Mouse (Mus musculus): Measurements from ENCODE around the gene Sln. TPM values are rescaled to one million over a fixed set of nuclear protein-coding genes. Genes with fewer than 3 reads are reported as not detected.

The Sln gene
- polyA plus RNA-seq, 1 experiment from 2014 or later: 4.5 TPM

DNA sequence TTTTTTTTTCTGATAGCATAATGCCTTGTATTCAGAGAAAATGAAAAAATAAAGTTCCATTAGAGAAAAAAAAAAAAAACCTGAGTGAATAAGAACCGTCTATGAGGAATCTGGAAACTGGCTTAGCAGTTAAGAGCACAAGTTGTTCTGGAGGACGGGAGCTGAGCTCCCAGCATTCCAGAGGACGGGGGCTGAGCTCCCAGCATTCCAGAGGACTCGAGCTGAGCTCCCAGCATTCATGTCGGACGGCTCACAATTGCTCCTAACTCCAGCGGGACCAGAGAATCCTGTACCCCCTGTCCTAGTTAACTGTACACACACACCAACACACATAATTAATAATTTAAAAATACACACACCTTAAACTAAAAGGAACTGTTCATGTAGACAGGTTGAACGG is 11.1 kb upstream of the Sln start:
- Histone ChIP-seq H3K9ac (replicated peaks; ENCODE audit: low read length) (no peak overlapping the region), H3K27ac (ENCODE audit: low read length) (no peak overlapping the region), H3K36me3 (ENCODE audit: insufficient read depth, low read length) (no peaks in the 10 kb centered on the region), H3K9me3 (ENCODE audit: low read length) (no peaks in the 10 kb centered on the region), H3K4me1 (ENCODE audit: insufficient read depth, low read length) (no peaks in the 10 kb centered on the region), H3K4me3 (ENCODE audit: low read length) (no peak overlapping the region), H3K4me2 (replicated peaks; ENCODE audit: low read depth, low read length) (no peak overlapping the region), H3K27me3 (ENCODE audit: insufficient read depth, low read length) (no peaks in the 10 kb centered on the region)
- 74% methylated on average over 8 of the region's 8 CpGs for WGBS
- no peak for ATAC-seq (ENCODE audit: low FRiP score, low TSS enrichment)

DNA sequence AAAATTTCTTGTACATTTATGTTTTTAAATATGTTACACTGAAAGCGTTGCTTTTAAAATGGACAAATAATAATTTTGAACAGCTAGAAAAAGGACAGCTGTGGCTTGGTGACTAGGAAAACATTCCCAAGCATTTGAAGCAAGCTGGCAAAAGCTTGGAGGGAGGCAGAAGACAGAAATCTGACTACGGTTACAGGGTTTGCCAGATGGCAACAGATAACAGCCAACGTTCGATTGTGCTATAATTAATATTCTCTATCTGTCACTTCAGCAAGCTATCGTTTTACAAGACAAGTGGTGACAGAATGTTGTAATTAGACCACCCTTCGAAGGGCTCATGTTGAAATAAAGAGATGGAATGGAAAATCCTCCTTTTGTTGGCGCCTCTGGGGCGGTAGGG is 1.4 kb upstream of the Sln start:
- 47% methylated on average over 8 of the region's 8 CpGs for WGBS
- Histone ChIP-seq H3K4me1 (ENCODE audit: insufficient read depth, low read length) (0 out of 2 replicates have a peak, but pooled peaks cover 2% of the 10 kb centered on the region), H3K4me2 (replicated peaks; ENCODE audit: low read depth, low read length) (no peak overlapping the region), H3K9me3 (ENCODE audit: low read length) (no peaks in the 10 kb centered on the region), H3K27me3 (ENCODE audit: insufficient read depth, low read length) (no peaks in the 10 kb centered on the region), H3K27ac (ENCODE audit: low read length) (no peak overlapping the region), H3K9ac (replicated peaks; ENCODE audit: low read length) (no peak overlapping the region), H3K36me3 (ENCODE audit: insufficient read depth, low read length) (no peaks in the 10 kb centered on the region), H3K4me3 (ENCODE audit: low read length) (no peak overlapping the region)
- no peak for ATAC-seq (ENCODE audit: low FRiP score, low TSS enrichment)

DNA sequence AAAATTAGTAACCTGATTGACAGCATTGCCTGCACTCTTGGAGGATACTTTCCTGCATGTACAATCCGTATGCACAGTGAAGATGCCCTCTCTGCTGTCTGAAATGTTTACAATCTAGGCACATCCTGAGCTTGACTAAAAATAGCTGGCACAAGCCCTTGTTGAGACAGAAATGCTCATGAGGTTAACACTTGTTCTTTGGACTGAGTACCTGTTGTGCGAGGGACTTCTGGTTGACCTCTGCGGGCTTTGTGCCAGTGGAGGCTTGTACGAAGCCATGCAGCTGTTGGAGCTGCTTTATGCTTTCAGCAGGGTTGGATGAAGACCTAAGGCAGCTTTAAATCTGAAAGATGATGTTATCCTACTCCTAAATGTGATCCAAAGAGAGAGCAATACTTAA is 2.2 kb downstream of the Sln start:
- no peak for ATAC-seq (ENCODE audit: low FRiP score, low TSS enrichment)
- WGBS: 83% methylated on average over 4 of the region's 4 CpGs
- no peak overlapping the region for H3K4me3 ChIP-seq (ENCODE audit: low read length)
- 0 out of 2 replicates have a peak, but pooled peaks cover 3% of the 10 kb centered on the region for H3K4me1 ChIP-seq (ENCODE audit: insufficient read depth, low read length)
- no peaks in the 10 kb centered on the region for H3K36me3 ChIP-seq (ENCODE audit: insufficient read depth, low read length)
- no peak overlapping the region for H3K9ac ChIP-seq (replicated peaks; ENCODE audit: low read length)
- no peaks in the 10 kb centered on the region for H3K9me3 ChIP-seq (ENCODE audit: low read length)
- no peak overlapping the region for H3K4me2 ChIP-seq (replicated peaks; ENCODE audit: low read depth, low read length)
- no peaks in the 10 kb centered on the region for H3K27me3 ChIP-seq (ENCODE audit: insufficient read depth, low read length)
- H3K27ac ChIP-seq (ENCODE audit: low read length): no peak overlapping the region

DNA sequence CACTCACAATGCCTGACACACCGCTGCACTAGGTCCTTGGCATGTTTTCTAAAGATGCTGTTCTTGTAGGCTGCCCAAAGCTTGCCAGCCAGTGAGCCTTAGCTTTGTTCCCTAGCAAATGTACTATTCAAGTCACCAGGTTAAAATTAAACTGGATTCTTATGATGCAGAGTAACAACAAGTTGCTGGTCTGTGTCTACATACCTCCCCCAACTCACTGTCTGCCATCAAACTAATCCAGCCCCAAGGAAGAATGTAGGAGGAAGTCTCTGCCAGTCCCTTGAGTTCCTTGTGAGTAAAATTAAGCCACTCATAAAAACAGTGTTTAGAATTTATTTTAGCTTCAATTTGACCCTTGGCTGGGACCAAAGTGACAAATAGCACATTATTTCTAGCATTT is 3.7 kb downstream of the Sln start:
- H3K9me3 ChIP-seq (ENCODE audit: low read length): no peaks in the 10 kb centered on the region
- ATAC-seq (ENCODE audit: low FRiP score, low TSS enrichment): no peak
- H3K4me2 ChIP-seq (replicated peaks; ENCODE audit: low read depth, low read length): no peak overlapping the region
- 0 out of 2 replicates have a peak, but pooled peaks cover 3% of the 10 kb centered on the region for H3K4me1 ChIP-seq (ENCODE audit: insufficient read depth, low read length)
- H3K9ac ChIP-seq (replicated peaks; ENCODE audit: low read length): no peak overlapping the region
- WGBS: 88% methylated on average over 1 of the region's 1 CpGs
- H3K27me3 ChIP-seq (ENCODE audit: insufficient read depth, low read length): no peaks in the 10 kb centered on the region
- no peak overlapping the region for H3K4me3 ChIP-seq (ENCODE audit: low read length)
- no peaks in the 10 kb centered on the region for H3K36me3 ChIP-seq (ENCODE audit: insufficient read depth, low read length)
- H3K27ac ChIP-seq (ENCODE audit: low read length): no peak overlapping the region

DNA sequence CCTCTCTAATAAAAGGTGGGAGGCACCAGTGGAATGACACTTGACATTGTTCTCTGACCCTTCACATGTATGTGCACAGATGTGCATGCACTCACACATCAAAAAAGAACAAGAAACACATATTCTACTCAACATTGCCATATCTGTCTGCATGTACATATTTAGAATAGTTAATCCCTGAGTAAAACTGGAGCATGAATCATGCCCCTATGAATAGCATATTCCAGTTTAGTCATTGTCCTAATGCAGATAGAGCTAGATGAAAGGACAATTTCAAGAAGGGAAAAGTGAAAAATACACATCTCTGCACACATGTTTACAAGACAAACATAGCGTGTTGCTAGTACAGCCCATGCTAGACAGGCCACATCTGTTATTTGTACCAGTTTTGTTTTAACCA is 4.6 kb downstream of the Sln start:
- 89% methylated on average over 1 of the region's 1 CpGs for WGBS
- Histone ChIP-seq H3K36me3 (ENCODE audit: insufficient read depth, low read length) (no peaks in the 10 kb centered on the region), H3K4me3 (ENCODE audit: low read length) (no peak overlapping the region), H3K4me1 (ENCODE audit: insufficient read depth, low read length) (0 out of 2 replicates have a peak, but pooled peaks cover 3% of the 10 kb centered on the region), H3K27ac (ENCODE audit: low read length) (no peak overlapping the region), H3K9me3 (ENCODE audit: low read length) (no peaks in the 10 kb centered on the region), H3K9ac (replicated peaks; ENCODE audit: low read length) (no peak overlapping the region), H3K4me2 (replicated peaks; ENCODE audit: low read depth, low read length) (no peak overlapping the region), H3K27me3 (ENCODE audit: insufficient read depth, low read length) (no peaks in the 10 kb centered on the region)
- ATAC-seq (ENCODE audit: low FRiP score, low TSS enrichment): no peak

DNA sequence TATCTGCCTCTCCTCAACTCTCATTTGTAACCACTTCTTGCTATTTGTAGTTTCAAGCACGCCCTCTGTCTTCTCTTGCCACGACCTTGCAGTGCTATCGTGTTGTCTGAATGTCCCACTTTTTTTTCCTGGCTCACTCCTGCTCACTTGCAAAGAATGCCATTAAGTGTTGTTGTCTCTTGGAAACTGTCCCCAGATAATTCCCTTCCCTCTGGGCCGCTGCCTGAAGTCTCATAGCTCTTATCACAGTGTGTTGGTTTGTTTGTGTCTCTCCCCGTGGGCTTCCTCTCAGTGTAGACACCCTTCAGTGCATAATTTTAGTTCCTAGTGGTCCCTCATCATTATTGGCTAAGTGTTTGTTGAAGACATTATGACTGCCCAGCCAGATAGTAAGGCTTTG is 7.9 kb downstream of the Sln start:
- no peaks in the 10 kb centered on the region for H3K27me3 ChIP-seq (ENCODE audit: insufficient read depth, low read length)
- no peaks in the 10 kb centered on the region for H3K9me3 ChIP-seq (ENCODE audit: low read length)
- H3K27ac ChIP-seq (ENCODE audit: low read length): no peak overlapping the region
- no peaks in the 10 kb centered on the region for H3K36me3 ChIP-seq (ENCODE audit: insufficient read depth, low read length)
- H3K4me2 ChIP-seq (replicated peaks; ENCODE audit: low read depth, low read length): no peak overlapping the region
- 74% methylated on average over 5 of the region's 5 CpGs for WGBS
- ATAC-seq (ENCODE audit: low FRiP score, low TSS enrichment): no peak
- H3K4me3 ChIP-seq (ENCODE audit: low read length): no peak overlapping the region
- 0 out of 2 replicates have a peak, but pooled peaks cover 3% of the 10 kb centered on the region for H3K4me1 ChIP-seq (ENCODE audit: insufficient read depth, low read length)
- H3K9ac ChIP-seq (replicated peaks; ENCODE audit: low read length): no peak overlapping the region

DNA sequence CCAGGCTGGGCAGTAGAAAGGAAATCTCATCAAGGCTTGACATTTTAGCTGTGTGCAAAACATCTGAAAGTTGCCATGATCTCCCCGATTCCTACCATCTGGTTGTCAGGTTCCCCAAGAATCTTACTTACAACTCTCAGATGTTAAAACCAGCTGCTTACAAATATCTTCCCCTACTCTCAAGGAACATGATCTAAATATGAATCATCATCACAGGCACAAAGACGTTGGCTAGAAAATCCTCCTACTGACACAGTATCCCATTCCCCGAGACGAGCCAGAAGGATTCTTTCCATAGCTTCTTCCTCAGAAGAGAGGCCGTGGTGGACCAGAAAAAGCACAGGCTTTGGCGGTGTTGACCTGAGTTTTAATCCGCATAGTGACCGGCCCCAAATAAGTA is 23.3 kb downstream of the Sln start:
- no peaks in the 10 kb centered on the region for H3K36me3 ChIP-seq (ENCODE audit: insufficient read depth, low read length)
- H3K27ac ChIP-seq (ENCODE audit: low read length): no peak overlapping the region
- no peak overlapping the region for H3K4me2 ChIP-seq (replicated peaks; ENCODE audit: low read depth, low read length)
- H3K9me3 ChIP-seq (ENCODE audit: low read length): no peaks in the 10 kb centered on the region
- WGBS: 86% methylated on average over 8 of the region's 8 CpGs
- no peak overlapping the region for H3K9ac ChIP-seq (replicated peaks; ENCODE audit: low read length)
- no peaks in the 10 kb centered on the region for H3K4me1 ChIP-seq (ENCODE audit: insufficient read depth, low read length)
- H3K4me3 ChIP-seq (ENCODE audit: low read length): no peak overlapping the region
- no peak for ATAC-seq (ENCODE audit: low FRiP score, low TSS enrichment)
- no peaks in the 10 kb centered on the region for H3K27me3 ChIP-seq (ENCODE audit: insufficient read depth, low read length)

DNA sequence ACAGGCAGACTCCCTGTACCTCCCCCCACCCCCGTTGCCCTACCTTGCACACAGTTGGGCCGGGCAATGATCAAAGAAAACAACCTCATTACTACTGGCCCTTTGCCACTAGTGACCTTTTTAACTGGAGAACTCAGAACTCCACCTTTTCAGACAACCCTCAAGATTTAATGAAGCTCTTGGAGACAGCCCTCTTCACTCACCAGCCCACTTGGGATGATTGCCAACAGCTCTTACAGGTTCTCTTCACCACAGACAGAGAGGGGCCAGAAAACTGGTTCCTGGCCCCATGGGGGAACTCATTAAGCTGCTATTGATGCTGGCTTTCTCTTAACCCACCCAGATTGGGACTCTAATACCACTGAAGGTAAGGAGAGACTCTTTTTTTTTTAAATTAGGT is 27.5 kb downstream of the Sln start:
- Histone ChIP-seq H3K27ac (ENCODE audit: low read length) (no peak overlapping the region), H3K4me2 (replicated peaks; ENCODE audit: low read depth, low read length) (no peak overlapping the region), H3K4me3 (ENCODE audit: low read length) (no peak overlapping the region), H3K9me3 (ENCODE audit: low read length) (no peaks in the 10 kb centered on the region; the same call in 1 of the 2 replicates), H3K27me3 (ENCODE audit: insufficient read depth, low read length) (no peaks in the 10 kb centered on the region), H3K9ac (replicated peaks; ENCODE audit: low read length) (no peak overlapping the region), H3K4me1 (ENCODE audit: insufficient read depth, low read length) (no peaks in the 10 kb centered on the region), H3K36me3 (ENCODE audit: insufficient read depth, low read length) (no peaks in the 10 kb centered on the region)
- ATAC-seq (ENCODE audit: low FRiP score, low TSS enrichment): no peak
- WGBS: 11% methylated on average over 2 of the region's 2 CpGs

DNA sequence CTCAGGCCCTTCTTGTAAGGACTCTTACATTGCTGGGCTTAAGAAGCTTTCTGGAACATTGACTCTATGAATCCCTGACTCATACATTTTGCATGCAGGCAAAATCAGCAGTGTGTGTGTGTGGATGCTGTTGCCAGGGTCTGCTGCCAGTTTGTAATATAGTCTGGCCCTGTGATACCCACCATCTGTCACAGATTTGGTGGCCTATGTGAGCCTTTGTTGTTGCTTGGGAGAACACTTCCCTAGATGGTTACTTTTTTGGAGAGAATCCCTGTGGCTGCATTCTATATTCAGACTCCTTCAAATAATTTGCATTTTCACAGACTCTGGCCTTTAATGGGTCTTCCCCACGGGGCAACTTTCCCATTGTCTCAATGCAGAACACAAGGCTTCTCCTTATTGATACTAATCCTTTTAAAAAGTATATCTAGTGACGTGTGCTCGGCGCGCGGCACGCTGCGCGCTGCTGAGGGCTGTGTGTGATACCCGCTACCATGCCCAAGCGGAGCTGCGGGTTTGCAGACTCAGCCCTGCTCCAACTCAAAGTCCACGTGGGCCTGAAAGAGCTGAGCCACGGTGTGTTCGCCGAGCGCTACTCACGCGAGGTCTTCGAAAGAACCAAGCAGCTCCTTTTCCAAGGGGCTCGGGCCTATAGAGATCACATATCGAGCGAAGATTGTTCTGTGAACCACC is 33.8 kb downstream of the Sln start:
- H3K4me1 ChIP-seq (ENCODE audit: insufficient read depth, low read length): no peaks in the 10 kb centered on the region
- no peak overlapping the region for H3K9ac ChIP-seq (replicated peaks; ENCODE audit: low read length)
- ATAC-seq (ENCODE audit: low FRiP score, low TSS enrichment): no peak
- WGBS: 93% methylated on average over 23 of the region's 23 CpGs
- no peaks in the 10 kb centered on the region for H3K36me3 ChIP-seq (ENCODE audit: insufficient read depth, low read length)
- no peak overlapping the region for H3K4me3 ChIP-seq (ENCODE audit: low read length)
- no peaks in the 10 kb centered on the region; the same call in 1 of the 2 replicates for H3K9me3 ChIP-seq (ENCODE audit: low read length)
- H3K27me3 ChIP-seq (ENCODE audit: insufficient read depth, low read length): no peaks in the 10 kb centered on the region
- no peak overlapping the region for H3K27ac ChIP-seq (ENCODE audit: low read length)
- no peak overlapping the region for H3K4me2 ChIP-seq (replicated peaks; ENCODE audit: low read depth, low read length)

DNA sequence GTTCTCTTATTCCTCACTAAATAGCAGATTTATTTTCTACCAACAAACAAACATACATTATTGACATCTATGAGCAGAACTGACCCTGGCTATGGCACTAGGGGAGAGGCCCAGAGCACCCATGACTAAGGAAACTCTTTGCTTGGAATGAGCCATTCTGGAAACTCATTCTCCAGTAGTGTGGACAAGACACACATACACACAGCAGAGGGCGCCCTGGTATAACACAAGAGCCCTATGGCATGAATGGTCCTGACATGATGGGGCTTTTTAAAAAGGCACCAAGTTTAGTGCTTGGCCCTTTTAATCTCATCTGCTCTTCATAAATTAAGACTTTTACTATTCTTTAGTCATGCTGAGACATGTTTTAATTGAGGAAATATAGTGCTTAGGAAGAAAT is 40.1 kb downstream of the Sln start:
- Histone ChIP-seq H3K9me3 (ENCODE audit: low read length) (peaks cover 3% of the 10 kb centered on the region; the same call in 1 of the 2 replicates), H3K4me1 (ENCODE audit: insufficient read depth, low read length) (no peaks in the 10 kb centered on the region), H3K4me3 (ENCODE audit: low read length) (no peak overlapping the region), H3K27me3 (ENCODE audit: insufficient read depth, low read length) (no peaks in the 10 kb centered on the region), H3K36me3 (ENCODE audit: insufficient read depth, low read length) (no peaks in the 10 kb centered on the region), H3K4me2 (replicated peaks; ENCODE audit: low read depth, low read length) (no peak overlapping the region), H3K27ac (ENCODE audit: low read length) (no peak overlapping the region), H3K9ac (replicated peaks; ENCODE audit: low read length) (no peak overlapping the region)
- no peak; the same call in 1 of the 2 replicates for ATAC-seq (ENCODE audit: low FRiP score, low TSS enrichment)
- 4% methylated on average over 1 of the region's 1 CpGs for WGBS
